Mouse (Mus musculus) layer of hippocampus, adult 9-10 months (tissue): ENCODE measurements around the gene Ccdc33.

Source experiments
- DNase-seq: peaks from one replicate; pipeline ENCODE4 v3.0.0; 2022; ENCODE audit warnings: low spot score

Ccdc33 gene

DNA sequence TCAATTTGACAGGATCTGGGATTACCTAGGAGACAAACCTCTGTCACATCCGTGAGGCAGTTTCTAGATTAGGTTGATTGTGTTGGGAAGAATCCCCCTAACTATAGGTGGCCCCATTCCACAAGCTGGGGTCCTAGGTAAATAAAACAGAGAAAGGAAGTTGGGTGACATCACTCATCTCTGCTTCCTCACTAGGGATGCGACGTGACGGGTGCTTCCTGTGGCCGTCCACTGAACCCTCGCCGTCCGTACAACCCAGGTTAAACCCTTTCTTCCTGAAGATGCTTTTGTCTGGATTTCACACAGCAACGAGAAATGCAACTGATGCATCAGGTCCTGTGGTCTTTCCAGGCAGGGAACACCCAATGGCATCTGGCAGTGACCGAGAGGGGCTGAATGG is 71.6 kb downstream of the Ccdc33 start:
- DNase-seq = no peak

DNA sequence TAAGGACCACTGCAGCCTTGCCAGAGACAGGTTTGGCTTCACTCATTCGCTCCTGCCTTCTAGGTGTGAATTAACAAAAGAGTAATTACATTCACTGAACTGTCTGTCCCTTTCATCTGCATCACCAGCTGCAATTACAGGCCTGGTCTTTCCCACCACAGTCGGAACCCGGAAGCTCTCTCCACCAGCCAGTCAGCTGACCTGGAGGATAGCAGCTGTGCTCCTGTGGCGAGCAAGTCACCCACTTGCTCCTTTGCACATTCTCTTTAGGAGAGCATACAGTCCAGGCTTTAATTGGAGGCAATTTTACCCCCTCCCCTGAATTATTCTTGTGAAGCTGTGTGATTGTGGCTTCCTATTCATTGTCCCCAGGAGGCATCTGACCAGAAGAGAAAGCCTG is 73.0 kb downstream of the Ccdc33 start:
- no peak for DNase-seq

DNA sequence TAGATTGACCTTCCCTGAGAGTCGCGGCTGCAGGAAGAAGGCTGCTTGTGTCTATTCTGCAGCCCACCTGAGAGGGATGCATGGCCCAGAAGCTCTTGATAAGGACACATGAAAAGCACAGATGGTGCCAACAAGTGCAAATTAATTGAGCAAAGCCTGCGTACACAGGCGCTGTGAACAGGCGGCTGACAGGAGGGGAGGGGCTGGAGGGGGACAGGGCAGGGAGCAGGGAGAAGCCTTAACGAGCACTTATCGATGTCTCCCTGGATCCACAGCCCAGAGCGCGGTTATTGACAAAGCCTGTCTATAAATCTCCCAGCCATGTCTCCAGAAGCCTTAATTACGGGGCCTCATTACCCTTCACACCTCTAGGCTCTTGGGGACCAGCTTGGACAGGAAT is 73.8 kb downstream of the Ccdc33 start:
- no peak for DNase-seq

DNA sequence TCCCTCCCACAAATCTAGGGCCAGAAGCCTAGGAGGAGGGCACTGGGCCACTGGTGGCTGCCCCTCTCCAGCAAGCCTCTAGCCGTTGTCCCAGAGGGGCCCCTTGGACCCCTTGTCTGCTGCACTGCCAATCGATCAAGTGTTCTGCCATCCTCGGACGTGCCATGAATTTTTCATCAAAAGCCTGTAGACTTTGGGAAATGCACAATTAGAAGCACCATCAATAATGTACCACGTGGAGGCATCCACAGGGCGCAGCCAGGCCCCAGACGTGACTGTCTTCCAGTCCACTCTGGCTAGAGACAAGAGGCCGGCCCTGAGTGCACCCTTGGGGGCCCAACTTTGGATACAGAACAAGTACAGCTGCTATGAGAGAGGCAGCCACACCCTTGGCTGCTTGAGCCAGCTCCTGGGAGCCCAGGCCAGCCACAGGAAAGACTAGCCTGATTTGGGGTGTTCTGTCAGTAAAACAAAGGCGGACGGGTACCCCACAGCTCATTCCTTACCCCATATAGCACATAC is 75.1 kb downstream of the Ccdc33 start:
- no peak for DNase-seq

DNA sequence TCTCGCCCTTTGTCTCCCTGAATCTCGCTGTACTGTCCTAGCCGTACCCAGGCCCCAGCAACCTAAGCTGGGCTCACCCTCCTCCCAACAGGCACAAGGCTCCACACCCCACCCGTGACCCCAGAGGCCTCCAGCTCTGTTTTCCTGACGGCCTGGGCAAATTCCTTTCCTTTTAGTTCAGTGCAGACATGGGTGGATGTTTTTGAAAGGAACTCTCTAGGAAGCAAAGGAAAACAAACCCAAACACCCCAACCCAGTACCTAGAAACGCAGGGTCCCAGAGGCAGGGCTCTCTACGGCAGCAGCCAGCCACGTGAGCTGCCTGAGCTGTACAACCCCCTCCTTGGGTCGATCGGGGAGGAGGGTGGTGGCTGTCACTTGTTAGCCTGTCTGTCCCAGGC is 76.2 kb downstream of the Ccdc33 start:
- no peak for DNase-seq

DNA sequence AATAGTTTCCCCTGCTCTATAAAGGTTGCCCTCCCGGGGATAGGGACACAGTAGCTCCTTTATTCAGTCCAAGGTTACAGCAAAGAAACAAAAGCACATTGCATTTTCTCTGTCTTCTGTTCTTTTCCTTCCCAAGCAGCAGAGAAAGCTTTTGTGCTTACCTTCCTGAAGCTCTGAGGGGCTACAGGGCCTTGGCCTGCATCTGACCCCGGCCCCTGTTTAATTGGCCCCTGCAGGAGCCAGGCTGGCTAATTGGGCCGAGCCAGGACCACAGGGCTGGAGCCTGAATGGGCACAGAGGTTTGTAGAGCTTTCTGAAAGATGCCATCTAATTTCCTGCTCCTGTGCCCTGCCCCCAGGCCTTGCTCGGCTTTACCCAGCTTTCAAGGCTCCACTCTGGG is 77.6 kb downstream of the Ccdc33 start:
- no peak for DNase-seq

DNA sequence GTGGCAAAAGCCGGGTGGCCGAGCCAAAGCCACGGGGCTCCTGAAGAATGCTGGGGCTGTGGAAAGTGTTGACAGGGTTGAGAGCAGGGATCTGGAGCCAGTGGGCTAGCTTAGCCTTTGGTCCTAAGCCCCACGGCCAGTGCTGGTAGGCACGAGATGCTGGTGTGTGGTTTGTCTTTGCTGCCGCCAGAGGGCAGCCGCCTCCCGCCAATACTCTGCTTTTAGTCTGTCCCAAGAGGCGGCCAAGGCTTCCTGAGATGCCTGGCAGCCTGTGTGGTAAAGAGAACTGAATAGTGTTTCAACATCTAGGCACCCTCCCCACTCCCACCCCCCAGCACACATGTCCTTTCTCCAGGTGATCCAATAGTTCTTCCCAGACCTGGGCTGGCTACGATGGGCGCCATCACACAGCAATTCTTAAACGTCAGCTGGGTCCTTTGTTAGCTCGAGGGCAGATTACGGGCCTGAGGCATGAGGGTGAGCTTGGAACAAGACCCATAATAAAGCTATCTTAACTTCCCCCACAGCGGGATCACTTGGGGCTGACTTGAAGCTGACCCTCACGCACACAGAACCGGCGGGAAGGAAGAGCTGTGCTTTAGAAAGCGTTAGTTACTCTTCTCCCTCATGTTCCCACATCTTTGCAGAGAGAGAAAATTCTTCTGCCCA is 80.0 kb downstream of the Ccdc33 start:
- no peak for DNase-seq

DNA sequence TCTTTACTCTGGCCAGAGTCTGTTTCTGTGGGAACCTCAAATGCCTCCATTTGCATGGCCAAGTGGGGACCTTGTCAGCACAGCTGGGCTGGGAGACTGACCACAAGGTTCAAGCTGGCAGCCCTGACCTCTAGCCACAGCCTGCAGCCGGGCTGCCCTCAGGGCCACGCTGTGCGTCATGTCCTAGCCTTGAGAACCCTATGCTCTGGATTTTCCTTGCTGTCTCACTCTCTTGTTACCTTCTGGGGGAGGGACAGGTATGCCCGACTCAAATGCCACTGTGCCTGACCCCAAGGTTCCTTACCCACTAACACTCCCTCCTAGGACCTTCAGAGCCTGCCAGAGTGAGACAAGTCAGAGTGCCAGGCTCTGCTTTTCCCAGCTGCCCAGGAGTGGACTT is 81.7 kb downstream of the Ccdc33 start:
- DNase-seq = no peak

DNA sequence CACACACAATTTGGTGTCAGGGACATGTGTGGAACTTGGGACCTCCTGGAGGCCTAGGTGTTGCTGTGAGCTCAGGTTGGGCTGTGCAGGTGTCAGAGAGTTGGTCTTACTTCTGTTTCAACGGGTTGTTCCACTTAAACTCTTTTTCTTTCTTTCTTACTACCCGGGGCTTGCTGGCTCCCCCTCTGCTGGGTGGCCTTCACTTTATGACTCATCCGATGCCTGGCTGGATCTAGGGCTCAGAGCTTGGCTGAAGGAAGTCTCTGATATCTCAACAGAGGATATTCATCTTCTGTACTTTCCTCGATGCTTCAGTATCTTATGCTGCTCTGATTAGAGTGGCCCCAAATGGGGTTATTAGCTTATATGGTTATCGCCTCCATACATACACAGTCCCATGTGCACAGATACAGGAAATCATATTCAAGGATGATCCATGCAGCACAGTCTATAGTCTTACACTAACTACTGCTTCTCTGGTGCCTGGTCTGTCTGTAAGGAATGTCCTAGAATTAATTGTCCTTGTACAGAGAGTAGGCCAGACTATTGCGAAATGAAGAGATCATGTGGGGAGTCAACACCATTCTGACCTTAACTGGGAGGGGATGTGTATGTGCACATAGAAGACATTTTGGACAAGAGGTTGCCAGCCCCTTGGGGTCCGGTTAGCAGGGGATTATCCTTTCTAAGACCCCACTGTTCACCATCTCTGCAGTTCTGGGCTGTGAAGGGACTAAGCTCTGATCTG is 82.5 kb downstream of the Ccdc33 start:
- DNase-seq = no peak

DNA sequence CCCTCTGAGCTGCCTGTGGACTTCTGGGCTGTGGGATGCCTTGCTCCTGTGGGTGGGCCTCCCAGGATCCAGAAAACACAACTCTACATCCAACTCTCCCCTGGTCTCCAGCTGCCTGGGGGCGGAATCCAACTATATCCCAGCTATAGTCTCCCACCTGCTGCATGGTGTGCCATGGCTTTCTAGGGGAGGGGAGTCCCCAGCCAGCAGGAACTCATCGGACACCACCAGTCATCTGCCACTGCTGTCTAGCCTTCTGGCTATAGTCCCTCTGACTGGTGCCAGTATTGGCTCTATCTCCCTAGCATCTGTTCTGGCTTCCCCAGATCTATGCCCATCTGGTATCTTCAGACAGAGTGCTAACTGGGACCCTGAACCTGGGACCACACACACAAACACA is 83.1 kb downstream of the Ccdc33 start:
- DNase-seq = no peak

DNA sequence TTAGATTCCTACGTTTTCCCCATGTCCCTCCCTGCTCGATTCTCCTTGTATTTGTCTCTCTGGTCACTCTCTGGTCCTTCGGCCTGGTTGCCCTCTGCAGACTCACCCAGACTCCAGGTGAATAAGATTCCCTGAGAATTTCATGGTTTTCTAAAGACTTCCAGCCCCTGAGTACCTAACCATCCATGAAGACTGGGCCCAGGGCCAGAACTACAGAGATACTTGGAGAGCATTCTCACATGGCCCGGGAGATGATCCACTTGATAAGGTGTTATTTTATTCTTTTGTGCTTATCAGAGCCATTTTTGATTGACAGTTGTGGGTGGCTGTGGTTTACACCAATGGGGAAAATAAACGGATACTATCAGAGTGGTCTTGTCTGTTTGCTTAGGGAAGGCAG is 86.7 kb downstream of the Ccdc33 start:
- no peak for DNase-seq

DNA sequence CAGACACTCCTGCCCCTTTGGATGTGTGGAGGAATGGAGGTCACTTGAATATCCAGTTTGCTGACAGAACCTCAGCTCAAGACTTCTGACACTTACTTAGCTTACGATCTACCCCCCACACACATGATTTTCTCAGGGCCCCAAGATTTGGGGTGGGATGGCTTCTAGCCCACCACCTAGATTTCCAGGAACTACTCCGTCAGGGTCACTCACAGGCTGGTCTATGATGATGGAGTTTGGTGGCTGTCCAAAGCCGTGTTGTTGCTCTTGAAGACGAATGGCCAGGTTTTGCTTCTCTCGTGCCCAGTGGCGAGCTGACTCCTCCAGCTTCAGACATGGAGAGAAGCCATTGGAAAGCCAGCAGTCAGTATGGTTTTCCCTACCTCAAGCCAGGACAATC is 89.0 kb downstream of the Ccdc33 start:
- DNase-seq = no peak

DNA sequence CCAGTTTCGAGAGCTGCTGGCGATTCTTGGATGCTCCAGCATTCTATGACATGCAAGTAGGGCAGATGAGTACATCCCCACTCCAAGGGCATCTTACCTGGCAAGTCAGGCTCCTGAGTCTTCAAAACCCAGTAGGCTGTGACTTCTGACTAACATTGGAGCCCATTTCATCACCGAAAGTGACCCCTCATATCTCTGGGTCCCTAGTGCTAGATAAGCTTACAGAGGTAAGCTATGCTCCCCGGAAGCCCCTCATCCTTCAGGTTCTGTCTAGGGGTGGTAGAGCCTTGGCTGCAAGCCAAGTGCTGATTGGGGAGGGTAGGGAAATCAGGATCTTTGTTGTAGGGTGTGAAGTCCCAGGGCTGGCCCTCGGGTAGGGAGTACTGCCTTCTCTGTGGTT is 89.8 kb downstream of the Ccdc33 start:
- no peak for DNase-seq

DNA sequence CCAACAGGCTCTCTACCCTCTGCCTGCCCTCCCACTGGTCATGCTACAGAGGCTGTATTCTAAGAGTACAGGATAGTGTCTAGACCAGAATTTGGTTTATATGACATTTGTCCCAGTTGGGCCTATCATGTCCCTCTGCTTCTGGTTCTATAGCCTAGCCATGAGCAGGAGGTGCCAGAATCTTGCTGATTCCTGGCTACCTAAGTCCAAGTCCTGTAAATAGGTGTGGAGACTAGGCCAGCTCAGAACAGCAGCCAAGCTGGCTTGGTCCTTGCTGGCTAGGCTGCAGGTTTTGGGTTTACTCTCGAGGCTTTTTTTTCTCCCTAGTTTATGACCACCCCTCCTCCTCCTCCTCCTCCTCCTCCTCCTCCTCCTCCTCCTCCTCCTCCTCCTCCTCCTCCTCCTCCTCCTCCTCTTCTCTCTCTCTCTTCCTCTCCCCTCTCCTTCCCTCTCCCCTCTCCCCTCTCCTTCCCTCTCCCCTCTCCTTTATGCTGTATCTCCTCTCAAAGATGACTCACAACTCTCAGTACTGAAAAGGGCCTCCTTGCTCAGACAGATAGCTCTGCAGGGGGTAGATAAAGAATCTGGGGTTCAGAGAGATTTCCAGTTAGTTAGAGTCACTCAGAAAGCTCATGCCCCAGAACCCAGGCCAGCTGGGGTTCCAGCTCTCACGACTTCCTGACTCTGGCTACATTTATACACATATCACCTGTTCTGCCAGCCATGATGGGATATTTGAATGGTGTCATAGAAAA is 91.0 kb downstream of the Ccdc33 start:
- DNase-seq = no peak

DNA sequence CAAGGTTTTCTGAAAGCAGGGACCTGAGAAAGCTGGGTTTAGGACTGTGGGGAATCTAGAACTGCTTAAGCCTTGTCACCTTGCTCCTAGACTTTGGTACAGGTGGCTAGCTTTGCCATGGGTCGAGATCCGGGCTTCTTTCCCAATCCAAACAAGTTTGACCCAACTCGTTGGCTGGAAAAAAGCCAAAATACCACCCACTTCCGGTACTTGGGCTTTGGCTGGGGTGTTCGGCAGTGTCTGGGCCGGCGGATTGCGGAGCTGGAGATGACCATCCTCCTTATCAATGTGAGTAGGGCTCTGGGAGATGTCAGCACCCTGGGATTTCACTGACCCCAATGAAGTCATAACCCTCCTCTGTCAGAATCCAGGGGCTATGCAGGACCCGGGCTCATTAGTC is 92.6 kb downstream of the Ccdc33 start:
- DNase-seq = no peak

DNA sequence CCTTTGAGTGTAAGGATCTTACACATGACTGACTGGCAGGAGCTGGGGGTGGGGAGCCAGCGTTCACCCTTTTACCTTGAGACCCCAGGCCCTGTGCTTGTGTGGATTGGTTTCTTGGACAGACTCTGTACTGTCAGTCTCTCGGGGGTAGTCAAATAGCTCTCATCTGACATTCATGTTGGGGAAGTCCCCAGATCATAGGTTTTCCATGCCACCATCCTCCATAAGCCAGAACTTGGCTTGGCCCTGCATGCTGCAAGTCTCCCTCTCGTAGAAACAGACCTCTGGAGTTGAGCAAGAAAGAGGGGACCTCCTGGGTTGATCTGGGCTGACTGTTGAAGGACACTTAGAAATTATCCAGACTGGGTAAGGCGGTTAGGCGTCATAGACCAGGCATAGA is 100.2 kb downstream of the Ccdc33 start:
- no peak for DNase-seq

DNA sequence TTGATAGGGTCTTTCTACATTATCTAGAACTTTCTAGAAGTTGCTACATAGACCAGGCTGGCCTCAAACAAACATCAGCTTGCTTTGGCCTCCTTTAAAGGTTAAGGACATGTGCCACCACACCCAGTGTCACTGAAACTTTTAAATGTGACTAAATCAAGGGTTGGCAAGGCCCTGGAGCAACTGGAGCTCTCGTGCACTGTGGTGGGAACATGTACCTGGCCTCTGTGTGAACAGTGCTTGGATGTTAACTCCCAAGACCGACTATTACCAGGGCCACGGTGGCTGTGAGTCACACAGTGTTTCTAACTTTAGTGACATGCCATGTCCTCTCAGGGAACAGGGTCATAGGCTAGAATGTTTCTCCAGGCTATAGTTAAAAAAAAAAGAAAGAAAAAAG is 101.7 kb downstream of the Ccdc33 start:
- no peak for DNase-seq

DNA sequence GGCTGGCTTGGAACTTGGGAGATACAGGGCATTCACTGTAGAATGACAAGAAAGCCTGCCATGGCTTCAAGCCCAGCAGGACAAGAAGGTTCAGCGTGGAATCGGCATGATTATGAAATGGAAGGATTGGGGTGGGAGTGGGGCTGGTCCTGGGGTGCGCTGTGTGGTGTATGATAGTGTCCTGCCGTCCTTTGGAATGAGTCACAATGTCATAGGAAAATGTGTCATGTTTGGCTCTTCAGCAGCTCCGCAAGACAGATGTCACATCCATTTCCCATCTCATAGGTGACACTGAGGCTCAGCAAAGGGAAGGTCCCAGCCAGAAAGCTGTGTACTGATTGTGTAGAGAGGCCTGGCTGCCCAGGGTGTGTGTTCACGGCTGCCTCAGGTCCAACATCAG is 102.8 kb downstream of the Ccdc33 start:
- no peak for DNase-seq

DNA sequence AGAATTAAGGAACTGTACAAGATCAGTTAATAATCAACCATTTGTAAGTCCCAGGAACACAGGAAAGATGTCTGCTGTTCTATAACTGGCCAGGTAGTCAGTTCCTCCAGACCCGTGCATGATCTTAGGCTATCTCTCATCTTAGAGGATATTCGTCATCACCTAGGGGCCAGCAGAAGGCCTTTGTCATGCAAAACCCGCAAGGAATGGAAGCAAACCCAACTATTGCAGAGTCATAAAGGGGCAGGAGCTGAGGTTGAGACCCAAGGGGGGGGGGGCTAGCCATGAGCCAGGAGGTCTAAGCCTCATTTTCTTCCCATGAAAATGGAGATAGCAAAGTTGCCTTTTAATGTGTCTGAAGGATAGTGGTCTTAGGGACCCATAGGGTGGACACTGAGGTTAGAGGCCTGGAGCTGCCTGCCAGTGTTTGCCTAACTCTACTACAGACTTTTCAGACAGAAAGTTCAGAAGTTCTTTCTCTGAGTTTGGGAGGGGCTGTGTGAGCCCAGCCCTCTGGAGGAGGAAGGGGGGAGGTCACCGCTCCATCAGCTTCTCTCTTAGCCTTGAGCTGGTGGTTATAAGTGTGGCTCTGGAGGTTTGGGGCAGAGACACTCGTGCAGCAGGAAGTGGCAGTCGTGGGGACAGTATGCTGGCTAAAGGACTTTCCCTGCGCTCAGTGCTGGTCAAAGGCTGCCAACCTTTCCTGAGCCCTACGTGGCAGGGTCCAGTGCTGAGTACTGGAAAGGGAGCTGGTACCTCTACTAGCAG is 104.0 kb downstream of the Ccdc33 start:
- DNase-seq = no peak

DNA sequence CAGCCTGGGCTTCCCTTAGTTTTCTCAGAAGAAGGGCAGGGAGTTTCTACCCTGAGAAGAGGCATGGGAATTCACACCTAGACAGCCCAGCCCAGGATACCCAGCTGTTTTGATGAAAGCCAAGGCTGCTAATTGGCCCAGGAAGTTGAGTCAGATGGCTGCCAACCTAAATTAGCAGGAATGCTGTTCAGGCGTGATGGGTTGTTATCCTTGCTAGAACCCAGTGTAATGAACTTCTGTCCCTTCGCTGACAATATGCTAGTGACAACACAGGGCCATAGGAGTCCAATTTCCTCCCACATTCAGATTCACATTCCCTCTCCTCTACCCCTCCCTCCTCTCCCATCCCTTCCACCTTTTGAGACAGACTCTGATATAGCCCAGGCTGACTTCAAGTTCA is 105.7 kb downstream of the Ccdc33 start:
- no peak for DNase-seq

DNA sequence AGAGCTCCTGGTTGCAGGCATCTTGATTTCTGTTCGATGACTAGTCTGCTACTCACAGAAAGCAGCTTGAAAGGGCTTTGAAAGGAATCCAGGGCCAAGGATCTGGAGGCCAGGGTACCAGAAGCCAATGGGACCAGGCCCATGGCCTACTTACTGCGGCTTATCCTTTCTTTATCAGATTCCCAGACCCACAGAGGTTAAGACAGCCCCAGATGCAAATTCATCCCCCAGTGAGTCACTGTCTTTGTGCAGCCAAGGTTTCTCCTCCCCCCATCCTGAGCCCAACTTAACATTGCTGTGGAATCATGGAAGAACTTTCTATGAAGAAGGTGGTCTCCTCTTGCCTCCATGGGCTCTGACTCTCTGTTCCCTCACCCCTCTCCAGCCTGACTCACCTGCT is 106.1 kb downstream of the Ccdc33 start:
- no peak for DNase-seq

DNA sequence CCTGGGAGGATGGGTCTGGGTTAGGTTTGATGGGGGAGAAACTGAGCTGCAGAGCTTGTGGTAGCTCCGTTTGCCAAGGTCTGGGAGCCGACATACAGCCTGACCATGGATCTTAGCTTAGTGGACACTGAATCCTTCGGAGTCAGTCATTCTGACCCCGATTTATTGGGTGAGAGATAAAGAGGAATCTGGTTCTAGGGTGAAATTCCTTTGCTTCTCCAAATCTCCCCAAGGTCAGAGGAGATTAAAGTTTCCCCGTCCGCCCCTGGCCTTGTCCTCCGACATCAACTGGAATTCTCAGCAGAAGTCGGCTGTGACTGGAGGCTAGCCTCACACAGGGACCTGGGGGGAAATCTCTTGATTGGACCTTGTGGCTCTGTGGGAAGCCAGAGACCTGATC is 107.1 kb downstream of the Ccdc33 start:
- no peak for DNase-seq
